Mouse (Mus musculus) midbrain, postnatal 0 days (tissue): Measurements from ENCODE around the gene Pold2. TPM values are rescaled to one million over a fixed set of nuclear protein-coding genes. Genes with fewer than 3 reads are reported as not detected.

Source experiments
- ATAC-seq: fragments of 200-750 bp; cut with Nextera tagmentation; 2 replicates; pipeline ENCODE4 v1.8.0; 2017; ENCODE audit warnings: moderate number of reproducible peaks, mild to moderate bottlenecking, moderate TSS enrichment, moderate library complexity; ENCODE audit not compliant: low FRiP score
- DNase-seq: peaks from one replicate; pipeline ENCODE4 v3.0.0-alpha.2; 2015; ENCODE audit warnings: low spot score
- H3K27ac ChIP-seq: fragments of 300-500 bp; sonication (generic); 2 replicates; pipeline ENCODE4 v1.5.1; 2014; ENCODE audit warnings: low read depth, mild to moderate bottlenecking, low read length, mixed read lengths
- H3K27me3 ChIP-seq: fragments of 300-500 bp; sonication (generic); 2 replicates; pipeline ENCODE4 v1.6.1; 2014; ENCODE audit warnings: low read length, control low read depth, mixed read lengths; ENCODE audit not compliant: insufficient read depth
- H3K36me3 ChIP-seq: fragments of 300-500 bp; sonication (generic); 2 replicates; pipeline ENCODE4 v1.6.1; 2014; ENCODE audit warnings: low read length, control low read depth, mixed read lengths; ENCODE audit not compliant: insufficient read depth
- H3K4me1 ChIP-seq: fragments of 300-500 bp; sonication (generic); 2 replicates; pipeline ENCODE4 v1.6.1; 2014; ENCODE audit warnings: mild to moderate bottlenecking, control low read depth, antibody characterized with exemption, low read length, mixed read lengths; ENCODE audit not compliant: insufficient read depth
- H3K4me2 ChIP-seq: fragments of 300-500 bp; sonication (generic); 2 replicates; pipeline ENCODE4 v1.6.1; 2014; ENCODE audit warnings: low read depth, mild to moderate bottlenecking, low read length, mixed read lengths; ENCODE audit not compliant: poor library complexity, severe bottlenecking
- H3K4me3 ChIP-seq: fragments of 300-500 bp; sonication (generic); 2 replicates; pipeline ENCODE4 v1.5.1; 2014; ENCODE audit warnings: low read depth, mild to moderate bottlenecking, low read length, moderate library complexity
- H3K9ac ChIP-seq: fragments of 300-500 bp; sonication (generic); replicated peaks from 2 replicates; pipeline ENCODE4 v1.6.1; 2014; ENCODE audit warnings: mild to moderate bottlenecking, low read length, moderate library complexity, mixed read lengths; ENCODE audit not compliant: poor library complexity, severe bottlenecking
- H3K9me3 ChIP-seq: fragments of 300-500 bp; sonication (generic); 2 replicates; pipeline ENCODE4 v1.6.1; 2016; ENCODE audit warnings: low read length, control low read depth
- CTCF ChIP-seq: IDR thresholded peaks from 2 replicates; pipeline ENCODE4 v1.5.1; 2016; ENCODE audit warnings: antibody characterized with exemption, mild to moderate bottlenecking
- WGBS: fragments of 180-500 bp; shearing (Covaris S2); extraction: QIAGEN DNeasy Blood & Tissue Kit; methylation state at CpG from one replicate; pipeline ENCODE4 v1.1.7; 2014; 5-methylcytosine and 5-hydroxymethylcytosine counted together
- polyA plus RNA-seq: library from polyadenylated mRNA; unstranded; fragments of >200 nt; fragmentation: Nextera tagmentation; extraction: Ambion mirVana; gene quantifications from 2 replicates; pipeline ENCODE4 v1.2.1, GENCODE M21; 2015
- total RNA-seq: library from RNA; depleted of rRNA; stranded (reverse); fragments of >200 nt; gene quantifications from 2 replicates; pipeline ENCODE4 v1.2.3, GENCODE M21; 2014; rRNA removed

The Pold2 gene
- total RNA-seq: 21.3 and 30.3 TPM in 2 replicates
- 41.1 and 47.7 TPM in 2 replicates for polyA plus RNA-seq

- H3K27ac ChIP-seq: peak within 1 kb of the TSS; percentile 82
- under 1% methylated on average over 46 of the region's 52 CpGs for WGBS
- 0 out of 2 replicates have a peak, but pooled peaks cover 3% of the 10 kb centered on the region for H3K4me1 ChIP-seq
- H3K36me3 ChIP-seq: peaks cover 20% of the 10 kb centered on the region
- H3K27me3 ChIP-seq: no peaks in the 10 kb centered on the region
- H3K9me3 ChIP-seq: no peaks in the 10 kb centered on the region
- peak; percentile 98 for DNase-seq
- ATAC-seq: peak; percentile 98
- TF ChIP-seq CTCF: no peak
- peak within 1 kb of the TSS; percentile 63 for H3K4me3 ChIP-seq
- H3K4me2 ChIP-seq: peak within 1 kb of the TSS; percentile 75
- peak within 1 kb of the TSS; percentile 48 for H3K9ac ChIP-seq
Observed at GRCm38 (mm10) chr11:5877921-5878526, at the start of gene Pold2. TSS of gene Pold2 (minus strand) at chr11:5878292.

- ATAC-seq: no peak
- Histone ChIP-seq H3K9ac (no peak overlapping the region), H3K36me3 (no peaks in the 10 kb centered on the region), H3K4me3 (no peak overlapping the region), H3K9me3 (no peaks in the 10 kb centered on the region), H3K27me3 (no peaks in the 10 kb centered on the region), H3K4me1 (no peaks in the 10 kb centered on the region), H3K27ac (no peak overlapping the region), H3K4me2 (no peak overlapping the region)
- 79% methylated on average over 3 of the region's 3 CpGs for WGBS
- DNase-seq: no peak
- TF ChIP-seq CTCF: no peak
Observed at GRCm38 (mm10) chr11:5926696-5927220, 48.7 kb upstream of the Pold2 start.

GRCm38 (mm10) chr11:5924699-5925098 is 46.6 kb upstream of the Pold2 start:
- DNase-seq (no peak), ATAC-seq (no peak)
- Histone ChIP-seq H3K27me3 (no peaks in the 10 kb centered on the region), H3K4me2 (no peak overlapping the region), H3K9me3 (no peaks in the 10 kb centered on the region), H3K27ac (no peak overlapping the region), H3K4me3 (no peak overlapping the region), H3K9ac (no peak overlapping the region), H3K4me1 (no peaks in the 10 kb centered on the region), H3K36me3 (no peaks in the 10 kb centered on the region)
- no peak for TF ChIP-seq CTCF
- WGBS: 53% methylated on average over 8 of the region's 8 CpGs

GRCm38 (mm10) chr11:5920323-5920960 is 42.4 kb upstream of the Pold2 start:
- Histone ChIP-seq H3K4me3 (no peak overlapping the region), H3K27ac (no peak overlapping the region), H3K4me1 (no peaks in the 10 kb centered on the region), H3K9ac (no peak overlapping the region), H3K9me3 (no peaks in the 10 kb centered on the region), H3K36me3 (no peaks in the 10 kb centered on the region), H3K4me2 (no peak overlapping the region), H3K27me3 (no peaks in the 10 kb centered on the region)
- ATAC-seq (no peak), DNase-seq (no peak)
- WGBS: 34% methylated on average over 15 of the region's 17 CpGs
- TF ChIP-seq CTCF: no peak

- no peak overlapping the region for H3K4me2 ChIP-seq
- H3K9me3 ChIP-seq: no peaks in the 10 kb centered on the region
- H3K4me3 ChIP-seq: no peak overlapping the region
- no peak overlapping the region for H3K9ac ChIP-seq
- WGBS: 94% methylated on average over 4 of the region's 4 CpGs
- no peak for DNase-seq
- no peaks in the 10 kb centered on the region for H3K4me1 ChIP-seq
- H3K27ac ChIP-seq: no peak overlapping the region
- no peaks in the 10 kb centered on the region for H3K27me3 ChIP-seq
- no peak for ATAC-seq
- H3K36me3 ChIP-seq: no peaks in the 10 kb centered on the region
- no peak for TF ChIP-seq CTCF
Observed at GRCm38 (mm10) chr11:5919606-5920005, 41.5 kb upstream of the Pold2 start.

GRCm38 (mm10) chr11:5918111-5918510 is 40.0 kb upstream of the Pold2 start:
- DNase-seq: no peak
- H3K9me3 ChIP-seq: no peaks in the 10 kb centered on the region
- no peak overlapping the region for H3K27ac ChIP-seq
- 82% methylated on average over 2 of the region's 2 CpGs for WGBS
- H3K4me3 ChIP-seq: no peak overlapping the region
- H3K9ac ChIP-seq: no peak overlapping the region
- ATAC-seq: no peak
- H3K4me2 ChIP-seq: no peak overlapping the region
- H3K27me3 ChIP-seq: no peaks in the 10 kb centered on the region
- no peaks in the 10 kb centered on the region for H3K36me3 ChIP-seq
- no peak for TF ChIP-seq CTCF
- H3K4me1 ChIP-seq: no peaks in the 10 kb centered on the region
